Mouse (Mus musculus) cerebellum, adult (tissue): ENCODE measurements around the gene Mmp8.
A peak's percentile ranks its signal among the peaks of the same experiment; 100 is the strongest.

Experiments
- ATAC-seq: cut with Nextera tagmentation; 2 replicates; pipeline ENCODE4 v1.9.2; 2017; ENCODE audit warnings: mild to moderate bottlenecking, moderate library complexity, mixed read lengths; ENCODE audit not compliant: insufficient number of reproducible peaks, low FRiP score, low TSS enrichment

Mmp8 gene

GRCm38 (mm10) chr9:7590063-7590462 lies 31.8 kb downstream of the Mmp8 start:
- ATAC-seq = no peak

GRCm38 (mm10) chr9:7593272-7593812 lies 35.1 kb downstream of the Mmp8 start:
- no peak for ATAC-seq

GRCm38 (mm10) chr9:7594816-7595540 lies 36.7 kb downstream of the Mmp8 start:
- ATAC-seq = peak; percentile 97

- peak; percentile 64 for ATAC-seq
Measured at GRCm38 (mm10) chr9:7602982-7603742, 44.9 kb downstream of the Mmp8 start.

- ATAC-seq = peak; percentile 79
Measured at GRCm38 (mm10) chr9:7604005-7604404, 45.7 kb downstream of the Mmp8 start.

GRCm38 (mm10) chr9:7605638-7606037 lies 47.4 kb downstream of the Mmp8 start:
- ATAC-seq = no peak
